Mouse (Mus musculus): ENCODE results near the gene Hoxd11.

DNA sequence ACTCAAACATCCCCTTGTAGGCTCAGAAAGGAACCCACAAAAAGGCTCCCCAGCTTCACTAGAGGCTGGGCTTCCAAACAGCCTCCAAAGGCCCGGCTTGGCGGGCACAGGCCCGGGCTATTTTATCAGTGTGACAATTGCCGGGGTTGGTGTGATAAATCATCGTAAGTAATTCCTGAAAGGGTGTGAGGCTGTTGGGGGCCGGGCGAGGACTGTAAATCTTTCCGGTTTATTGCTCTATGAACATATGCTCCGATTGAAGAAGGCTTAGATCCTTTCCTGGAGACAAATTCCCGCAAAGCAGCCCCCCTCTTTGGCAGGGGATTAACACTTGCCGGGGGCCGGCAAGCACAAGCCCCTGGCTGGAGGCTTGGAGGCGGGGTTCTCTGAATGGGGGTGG lies 55.1 kb downstream of the Hoxd11 start:
- TF ChIP-seq CTCF (conservative IDR thresholded peaks at IDR 0.05; ENCODE audit: insufficient read depth, insufficient read length, low read depth, low read length), result no peak
- no peak for TF ChIP-seq POLR2A (IDR thresholded peaks at IDR 0.05; ENCODE audit: low read depth, low read length)
